14 mouse cellular contexts compared by ENCODE assay signal in the genomic region with DNA sequence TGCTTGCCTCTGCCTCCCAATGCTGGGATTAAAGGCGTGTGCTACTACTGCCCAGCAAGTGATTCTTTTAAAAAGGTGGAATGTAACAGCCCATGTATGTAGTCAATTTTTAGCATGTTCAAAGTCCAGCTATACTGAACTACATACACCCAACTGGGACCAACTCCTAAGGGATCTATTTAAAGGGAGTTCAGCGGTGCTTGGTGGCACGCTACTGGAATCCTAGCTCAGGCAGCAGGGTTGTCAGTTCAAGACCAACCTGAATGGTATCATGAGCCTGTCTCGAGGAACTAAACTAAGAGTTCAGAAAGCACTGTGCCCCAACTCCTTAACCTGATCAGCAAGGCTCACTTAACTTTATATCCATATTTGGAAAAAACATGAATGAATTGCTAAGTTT.
"Had no signal": no experiment of that assay in that cellular context is flagged by ENCODE, and none has a peak within 500 bp of the region (broad histone marks: within the 10 kb centered on the region; RNA-seq: fewer than 3 reads in every experiment).

No protein-coding gene starts in this region.

- DNase-seq: kidney, postnatal 10 days; kidney, postnatal 4 days; liver; liver, embryonic 13.5 days; liver, postnatal 0 days; lung, postnatal 14 days; right cerebral cortex, postnatal 14 days; thymus, postnatal 4 days had no signal

- H3K27me3 ChIP-seq: limb, embryonic 12.5 days; lung, embryonic 15.5 days; neural tube, embryonic 13.5 days had no signal

- H3K4me2 ChIP-seq: limb, embryonic 12.5 days; liver, embryonic 13.5 days; lung, embryonic 15.5 days had no signal

- H3K9ac ChIP-seq: limb, embryonic 12.5 days; liver, embryonic 13.5 days; liver, postnatal 0 days; lung, embryonic 15.5 days; neural tube, embryonic 13.5 days had no signal

- H3K4me3 ChIP-seq: layer of hippocampus, adult 2 months; limb, embryonic 12.5 days; liver, embryonic 13.5 days; lung, embryonic 15.5 days; megakaryocyte, embryonic 14.5 days; neural tube, embryonic 13.5 days had no signal

- H3K36me3 ChIP-seq: liver, embryonic 13.5 days had no signal

- ATAC-seq: liver, postnatal 0 days had no signal

- H3K27ac ChIP-seq: layer of hippocampus, adult 2 months; limb, embryonic 12.5 days; liver, embryonic 13.5 days; lung, embryonic 15.5 days; macrophage; neural tube, embryonic 13.5 days had no signal

- H3K9me3 ChIP-seq: limb, embryonic 12.5 days; liver, embryonic 13.5 days; lung, embryonic 15.5 days; megakaryocyte, embryonic 14.5 days; neural tube, embryonic 13.5 days had no signal
